Mouse (Mus musculus): Measurements from ENCODE around the gene Ep300. TPM values are rescaled to one million over a fixed set of nuclear protein-coding genes. Genes with fewer than 3 reads are reported as not detected.
"Not testable (repeated sequence)": the region's sequence is repeated elsewhere in the genome, so short reads cannot be mapped to it uniquely, and the experiment has no call there.

Ep300 gene
- polyA plus RNA-seq, 1 experiment from 2014 or later, result 11.5 TPM

DNA sequence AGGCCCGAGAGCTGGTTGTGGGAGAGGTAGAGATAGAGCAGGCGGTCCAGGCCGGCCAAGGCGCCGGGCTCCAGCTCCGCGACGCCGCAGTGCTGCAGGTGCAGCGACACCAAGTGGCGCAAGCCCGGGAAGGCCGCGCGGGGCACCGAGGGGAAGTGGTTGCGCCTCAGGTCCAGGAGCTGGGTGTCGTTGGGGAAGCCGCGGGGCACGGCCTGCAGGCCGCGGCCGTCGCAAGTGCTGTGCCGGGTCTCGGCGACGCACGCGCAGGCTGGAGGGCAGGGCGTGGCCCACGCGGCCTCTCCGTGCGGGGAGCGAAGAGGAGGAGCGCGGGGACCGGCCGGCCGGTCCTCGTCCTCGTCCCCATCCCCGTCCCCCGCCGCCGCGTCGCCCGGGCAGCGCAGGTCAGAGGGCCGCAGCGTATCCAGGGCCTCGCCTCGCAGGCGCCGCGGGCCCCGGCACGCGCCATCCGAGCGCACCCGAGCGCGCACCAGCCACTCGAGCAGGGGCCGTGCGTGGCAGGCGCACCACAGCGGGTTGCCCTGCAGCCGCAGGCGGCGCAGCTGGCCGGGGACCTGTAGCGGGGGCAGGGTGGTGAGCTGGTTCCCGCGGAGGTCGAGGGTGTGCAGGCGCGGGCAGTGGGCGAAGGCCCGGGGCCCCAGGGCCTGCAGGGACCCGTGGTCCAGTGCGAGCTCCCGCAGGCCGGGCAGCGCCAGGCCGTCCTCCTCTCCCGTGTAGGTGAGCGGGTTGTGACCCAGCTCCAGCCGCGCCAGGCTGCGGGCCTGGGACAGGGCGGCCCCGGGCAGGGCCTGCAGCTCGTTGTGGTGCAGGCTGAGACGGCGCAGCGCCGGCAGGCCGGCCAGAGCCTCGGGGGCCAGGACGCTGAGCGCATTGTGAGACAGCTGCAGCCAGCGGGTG lies 109.1 kb downstream of the Ep300 start:
- H3K4me3 ChIP-seq (ENCODE audit: low read length), result peak overlapping the region; percentile 67
- no peaks in the 10 kb centered on the region for H3K36me3 ChIP-seq (ENCODE audit: control insufficient read depth, insufficient read depth)
- H3K9ac ChIP-seq (ENCODE audit: low read length), result peak overlapping the region; percentile 84
- H3K27me3 ChIP-seq (ENCODE audit: control insufficient read depth, insufficient read depth, low read length), result peaks cover 37% of the 10 kb centered on the region
- H3K4me2 ChIP-seq (ENCODE audit: low read depth, low read length), result peak overlapping the region; percentile 99
- peaks cover 10% of the 10 kb centered on the region for H3K4me1 ChIP-seq (ENCODE audit: control insufficient read depth, insufficient read depth, low read length)
- WGBS, result under 1% methylated on average over 103 of the region's 107 CpGs
- peak; percentile 85 for ATAC-seq (replicated peaks; ENCODE audit: extremely low read depth, insufficient read depth, low FRiP score)
- H3K27ac ChIP-seq (ENCODE audit: low read length), result no peak overlapping the region
- no peaks in the 10 kb centered on the region for H3K9me3 ChIP-seq (replicated peaks; ENCODE audit: control insufficient read depth, low read length)

DNA sequence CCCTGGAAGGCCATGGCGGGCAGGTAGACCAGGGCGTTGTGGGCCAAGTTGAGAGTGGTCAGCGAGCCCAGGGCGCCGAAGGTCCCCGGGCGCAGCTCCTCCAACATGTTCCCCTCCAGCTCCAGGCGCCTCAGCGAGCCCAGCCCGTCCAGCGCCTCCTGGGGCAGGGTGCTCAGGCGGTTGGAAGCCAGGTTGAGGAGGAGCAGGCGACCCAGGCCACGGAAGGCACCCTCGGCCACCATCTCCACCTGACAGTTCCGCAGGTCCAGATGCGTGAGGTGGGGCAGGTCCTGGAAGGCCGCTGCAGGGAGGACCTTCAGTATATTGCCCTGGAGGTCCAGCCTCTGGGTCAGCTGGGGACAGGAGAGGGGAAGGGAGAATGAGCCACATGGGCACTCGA lies 109.7 kb downstream of the Ep300 start:
- H3K27me3 ChIP-seq (ENCODE audit: control insufficient read depth, insufficient read depth, low read length), result peaks cover 37% of the 10 kb centered on the region
- no peak for ATAC-seq (replicated peaks; ENCODE audit: extremely low read depth, insufficient read depth, low FRiP score)
- H3K36me3 ChIP-seq (ENCODE audit: control insufficient read depth, insufficient read depth), result no peaks in the 10 kb centered on the region
- H3K4me3 ChIP-seq (ENCODE audit: low read length), result peak overlapping the region; percentile 67
- no peak overlapping the region for H3K27ac ChIP-seq (ENCODE audit: low read length)
- WGBS, result 27% methylated on average over 19 of the region's 19 CpGs
- peak overlapping the region; percentile 99 for H3K4me2 ChIP-seq (ENCODE audit: low read depth, low read length)
- H3K9ac ChIP-seq (ENCODE audit: low read length), result peak overlapping the region; percentile 84
- peaks cover 10% of the 10 kb centered on the region for H3K4me1 ChIP-seq (ENCODE audit: control insufficient read depth, insufficient read depth, low read length)
- H3K9me3 ChIP-seq (replicated peaks; ENCODE audit: control insufficient read depth, low read length), result no peaks in the 10 kb centered on the region

DNA sequence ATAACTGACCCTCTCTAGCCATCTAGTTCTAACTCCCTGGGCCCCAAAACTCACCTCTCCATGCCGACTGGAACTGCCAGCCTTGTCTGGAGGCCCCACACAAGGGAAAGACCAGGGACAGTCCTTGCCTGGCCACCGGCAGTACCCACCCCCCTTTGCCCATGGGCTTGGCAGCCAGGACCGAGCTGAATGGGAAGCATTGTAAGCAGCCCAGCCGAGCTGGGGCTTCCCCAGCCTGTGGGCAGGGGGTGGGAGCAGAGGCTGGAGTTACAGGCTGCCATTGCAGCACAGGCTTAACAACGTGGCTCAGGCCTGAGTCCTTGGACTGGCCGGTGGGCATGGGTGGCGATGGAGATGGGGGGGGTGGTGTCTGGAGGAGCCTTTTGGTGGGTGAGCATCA lies 112.0 kb downstream of the Ep300 start, which contains the start of gene Chadl:
TSS of gene Chadl (minus strand) at position 113 of the 400 bp plus-strand sequence.
- no peaks in the 10 kb centered on the region for H3K9me3 ChIP-seq (replicated peaks; ENCODE audit: control insufficient read depth, low read length)
- peaks cover 10% of the 10 kb centered on the region for H3K4me1 ChIP-seq (ENCODE audit: control insufficient read depth, insufficient read depth, low read length)
- WGBS, result 55% methylated on average over 7 of the region's 7 CpGs
- no peak within 1 kb of the TSS for H3K4me3 ChIP-seq (ENCODE audit: low read length)
- no peak within 1 kb of the TSS for H3K27ac ChIP-seq (ENCODE audit: low read length)
- no peak within 1 kb of the TSS for H3K4me2 ChIP-seq (ENCODE audit: low read depth, low read length)
- no peak within 1 kb of the TSS for H3K9ac ChIP-seq (ENCODE audit: low read length)
- H3K36me3 ChIP-seq (ENCODE audit: control insufficient read depth, insufficient read depth), result no peaks in the 10 kb centered on the region
- ATAC-seq (replicated peaks; ENCODE audit: extremely low read depth, insufficient read depth, low FRiP score), result no peak
- H3K27me3 ChIP-seq (ENCODE audit: control insufficient read depth, insufficient read depth, low read length), result peaks cover 29% of the 10 kb centered on the region

DNA sequence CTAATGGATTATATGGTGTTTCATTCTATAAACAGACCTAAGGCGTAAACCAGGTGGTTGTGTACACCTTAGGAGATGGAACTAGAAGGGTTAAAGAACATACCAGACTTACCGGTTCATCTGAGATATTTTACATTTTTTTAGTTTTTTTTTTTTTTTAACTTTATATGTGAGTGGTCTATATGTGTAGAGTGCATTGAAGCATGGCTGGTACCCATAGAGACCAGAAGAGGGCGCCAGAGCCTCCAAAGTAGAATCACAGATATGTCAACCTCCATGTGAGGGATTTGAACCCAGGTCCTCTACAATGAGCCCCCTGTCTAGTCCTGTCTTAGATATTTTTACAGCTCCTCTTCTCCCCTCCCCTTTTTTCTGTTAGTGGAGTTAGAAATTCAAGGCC lies 112.7 kb downstream of the Ep300 start:
- WGBS, result 44% methylated on average over 3 of the region's 3 CpGs
- Histone ChIP-seq H3K36me3 (ENCODE audit: control insufficient read depth, insufficient read depth) (no peaks in the 10 kb centered on the region), H3K27me3 (ENCODE audit: control insufficient read depth, insufficient read depth, low read length) (peaks cover 22% of the 10 kb centered on the region), H3K4me3 (ENCODE audit: low read length) (no peak overlapping the region), H3K4me2 (ENCODE audit: low read depth, low read length) (no peak overlapping the region), H3K9me3 (replicated peaks; ENCODE audit: control insufficient read depth, low read length) (no peaks in the 10 kb centered on the region), H3K9ac (ENCODE audit: low read length) (no peak overlapping the region), H3K4me1 (ENCODE audit: control insufficient read depth, insufficient read depth, low read length) (peaks cover 10% of the 10 kb centered on the region), H3K27ac (ENCODE audit: low read length) (no peak overlapping the region)
- ATAC-seq (replicated peaks; ENCODE audit: extremely low read depth, insufficient read depth, low FRiP score), result no peak

GRCm38 (mm10) chr15:81698532-81698931 lies 113.4 kb downstream of the Ep300 start:
- H3K27ac ChIP-seq (ENCODE audit: low read length), result no peak overlapping the region
- no peak for ATAC-seq (replicated peaks; ENCODE audit: extremely low read depth, insufficient read depth, low FRiP score)
- H3K9me3 ChIP-seq (replicated peaks; ENCODE audit: control insufficient read depth, low read length), result no peaks in the 10 kb centered on the region
- H3K4me1 ChIP-seq (ENCODE audit: control insufficient read depth, insufficient read depth, low read length), result peaks cover 7% of the 10 kb centered on the region
- H3K4me2 ChIP-seq (ENCODE audit: low read depth, low read length), result no peak overlapping the region
- H3K4me3 ChIP-seq (ENCODE audit: low read length), result no peak overlapping the region
- no peak overlapping the region for H3K9ac ChIP-seq (ENCODE audit: low read length)
- peaks cover 1% of the 10 kb centered on the region for H3K36me3 ChIP-seq (ENCODE audit: control insufficient read depth, insufficient read depth)
- 62% methylated on average over 2 of the region's 2 CpGs for WGBS
- peaks cover 16% of the 10 kb centered on the region for H3K27me3 ChIP-seq (ENCODE audit: control insufficient read depth, insufficient read depth, low read length)

- Histone ChIP-seq H3K27ac (ENCODE audit: low read length) (no peak overlapping the region), H3K9ac (ENCODE audit: low read length) (no peak overlapping the region), H3K4me1 (ENCODE audit: control insufficient read depth, insufficient read depth, low read length) (no peaks in the 10 kb centered on the region), H3K27me3 (ENCODE audit: control insufficient read depth, insufficient read depth, low read length) (peaks cover 9% of the 10 kb centered on the region), H3K4me3 (ENCODE audit: low read length) (no peak overlapping the region), H3K36me3 (ENCODE audit: control insufficient read depth, insufficient read depth) (peaks cover 15% of the 10 kb centered on the region), H3K9me3 (replicated peaks; ENCODE audit: control insufficient read depth, low read length) (no peaks in the 10 kb centered on the region), H3K4me2 (ENCODE audit: low read depth, low read length) (no peak overlapping the region)
- ATAC-seq (replicated peaks; ENCODE audit: extremely low read depth, insufficient read depth, low FRiP score), result no peak
- WGBS, result 58% methylated on average over 2 of the region's 2 CpGs
These were observed 115.0 kb downstream of the Ep300 start for GRCm38 (mm10) chr15:81700161-81700560.

GRCm38 (mm10) chr15:81700601-81701000 lies 115.5 kb downstream of the Ep300 start:
- Histone ChIP-seq H3K9me3 (replicated peaks; ENCODE audit: control insufficient read depth, low read length) (no peaks in the 10 kb centered on the region), H3K4me1 (ENCODE audit: control insufficient read depth, insufficient read depth, low read length) (no peaks in the 10 kb centered on the region), H3K36me3 (ENCODE audit: control insufficient read depth, insufficient read depth) (peaks cover 20% of the 10 kb centered on the region), H3K4me3 (ENCODE audit: low read length) (no peak overlapping the region), H3K27ac (ENCODE audit: low read length) (no peak overlapping the region), H3K27me3 (ENCODE audit: control insufficient read depth, insufficient read depth, low read length) (peaks cover 7% of the 10 kb centered on the region; the same call in 1 of the 2 replicates), H3K4me2 (ENCODE audit: low read depth, low read length) (no peak overlapping the region), H3K9ac (ENCODE audit: low read length) (no peak overlapping the region)
- ATAC-seq (replicated peaks; ENCODE audit: extremely low read depth, insufficient read depth, low FRiP score), result no peak
- WGBS, result 46% methylated on average over 8 of the region's 8 CpGs

GRCm38 (mm10) chr15:81701350-81701749 lies 116.2 kb downstream of the Ep300 start:
- H3K4me2 ChIP-seq (ENCODE audit: low read depth, low read length); H3K27ac ChIP-seq (ENCODE audit: low read length); H3K4me3 ChIP-seq (ENCODE audit: low read length); H3K9ac ChIP-seq (ENCODE audit: low read length); H3K27me3 ChIP-seq (ENCODE audit: control insufficient read depth, insufficient read depth, low read length); ATAC-seq (replicated peaks; ENCODE audit: extremely low read depth, insufficient read depth, low FRiP score); H3K4me1 ChIP-seq (ENCODE audit: control insufficient read depth, insufficient read depth, low read length); H3K9me3 ChIP-seq (replicated peaks; ENCODE audit: control insufficient read depth, low read length): not testable (repeated sequence)
- 74% methylated on average over 4 of the region's 4 CpGs for WGBS
- peaks cover 26% of the 10 kb centered on the region for H3K36me3 ChIP-seq (ENCODE audit: control insufficient read depth, insufficient read depth)
